Mouse (Mus musculus): ENCODE measurements around the gene Kif5c. TPM values are rescaled to one million over a fixed set of nuclear protein-coding genes. Genes with fewer than 3 reads are reported as not detected.

Gene Kif5c
- polyA plus RNA-seq, 1 experiment from 2014 or later: 1.1 TPM

DNA sequence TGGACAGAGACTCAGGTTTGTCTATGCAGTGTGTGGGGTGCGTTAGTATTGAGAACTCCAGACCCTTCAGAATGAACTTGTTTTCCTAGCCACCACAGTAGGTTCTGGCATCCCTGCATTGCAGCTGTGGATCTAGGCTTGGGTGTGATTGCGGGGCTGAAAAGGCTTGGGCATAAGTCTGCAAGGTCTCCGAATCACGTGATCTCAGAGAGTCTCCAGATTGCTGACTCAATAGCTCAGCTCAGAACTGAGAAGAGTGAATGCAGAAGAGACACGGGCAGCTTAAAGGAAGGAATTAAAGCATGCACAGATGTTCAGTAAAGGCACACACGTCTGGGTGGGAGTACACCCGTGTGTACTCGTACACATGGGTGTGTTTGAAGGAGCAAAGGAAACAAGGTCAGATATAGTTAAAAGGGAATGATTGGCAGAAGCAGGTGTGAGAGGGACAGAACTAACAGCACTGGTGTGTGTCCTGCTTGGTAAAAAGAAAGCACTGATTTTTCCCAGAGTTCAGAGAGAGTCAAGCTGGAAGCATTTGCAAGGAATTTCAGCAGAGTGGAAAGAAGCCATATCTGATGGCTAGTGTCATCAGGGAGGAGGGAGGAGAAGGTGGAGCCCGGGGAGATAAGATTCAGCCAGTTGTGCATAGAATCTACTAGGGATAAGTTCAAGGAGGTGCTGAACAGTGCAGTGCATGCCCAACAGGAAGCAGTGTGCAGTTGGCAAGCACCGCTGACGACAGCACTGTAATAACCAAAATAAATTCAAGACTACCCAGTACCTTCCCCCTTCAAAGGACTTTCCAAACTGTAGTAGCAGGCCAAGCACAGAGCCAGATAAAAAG lies 130.9 kb downstream of the Kif5c start:
- peaks cover 17 to 24% of the 10 kb centered on the region in 2 experiments for H3K4me1 ChIP-seq (ENCODE audit: control insufficient read depth in 2 of 2, insufficient read depth in 2 of 2, low read length in 2 of 2)

DNA sequence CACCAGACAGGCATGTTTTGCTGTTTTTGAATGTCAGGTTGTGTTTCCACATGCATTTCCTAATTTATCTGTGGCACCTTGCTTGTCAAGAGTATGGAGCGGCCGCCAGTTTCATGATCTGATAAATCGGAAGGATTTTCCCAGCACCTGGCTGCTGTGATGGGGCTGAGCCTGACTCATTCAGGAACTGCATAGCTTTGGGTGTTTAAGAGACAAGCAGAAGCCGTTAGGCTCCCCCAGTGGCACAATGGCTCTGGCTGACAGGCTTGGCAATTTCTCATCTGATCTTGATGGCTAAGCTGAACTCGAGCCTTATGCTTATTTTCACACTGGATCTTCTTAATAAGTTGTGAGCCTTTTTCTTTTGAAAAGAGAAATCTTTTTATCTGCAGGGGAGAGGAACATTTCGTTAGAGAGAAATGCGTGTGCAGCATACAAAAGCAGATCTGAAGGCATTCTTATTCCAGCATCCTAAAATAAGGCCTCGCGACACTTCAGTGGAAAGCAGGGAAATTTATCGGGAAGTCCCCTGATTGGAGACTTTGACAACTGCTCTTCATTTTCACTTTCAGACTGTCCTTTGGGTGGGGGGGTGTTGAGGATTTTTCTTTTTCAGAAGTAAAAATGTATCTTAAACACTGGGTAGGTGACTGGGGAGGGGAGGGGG lies 132.6 kb downstream of the Kif5c start:
- no peaks in the 10 kb centered on the region for H3K9me3 ChIP-seq (ENCODE audit: control insufficient read depth, low read length)
- H3K36me3 ChIP-seq (ENCODE audit: control insufficient read depth, insufficient read depth, low read length): no peaks in the 10 kb centered on the region
- H3K4me3 ChIP-seq (ENCODE audit: control insufficient read depth in 1 of 2, insufficient read depth in 1 of 2, low read depth in 1 of 2, low read length in 2 of 2): no peak overlapping the region
- no peak overlapping the region for H3K9ac ChIP-seq (ENCODE audit: low read length)
- H3K27ac ChIP-seq (replicated peaks in 1 of 2; ENCODE audit: control insufficient read depth in 1 of 2, insufficient read depth in 1 of 2, low read depth in 2 of 2, low read length in 2 of 2): no peak overlapping the region
- H3K4me2 ChIP-seq (ENCODE audit: low read length): no peak overlapping the region
- H3K27me3 ChIP-seq (ENCODE audit: control insufficient read depth, insufficient read depth, low read length): no peaks in the 10 kb centered on the region
- no peak for ATAC-seq (ENCODE audit: insufficient number of reproducible peaks, insufficient read depth, low FRiP score, low read depth)
- peaks cover 8 to 15% of the 10 kb centered on the region in 2 experiments for H3K4me1 ChIP-seq (ENCODE audit: control insufficient read depth in 2 of 2, insufficient read depth in 2 of 2, low read length in 2 of 2)
- WGBS: 75% methylated on average over 10 of the region's 10 CpGs

More for the DNA sequence above, 130.9 kb downstream of the Kif5c start:
- Histone ChIP-seq H3K9ac (ENCODE audit: low read length) (no peak overlapping the region), H3K27ac (replicated peaks in 1 of 2; ENCODE audit: control insufficient read depth in 1 of 2, insufficient read depth in 1 of 2, low read depth in 2 of 2, low read length in 2 of 2) (peak overlapping the region in 1 of 2 experiments; percentile 24; a peak in 1 of 4 replicates), H3K4me3 (ENCODE audit: control insufficient read depth in 1 of 2, insufficient read depth in 1 of 2, low read depth in 1 of 2, low read length in 2 of 2) (no peak overlapping the region), H3K36me3 (ENCODE audit: control insufficient read depth, insufficient read depth, low read length) (no peaks in the 10 kb centered on the region), H3K4me2 (ENCODE audit: low read length) (no peak overlapping the region), H3K9me3 (ENCODE audit: control insufficient read depth, low read length) (no peaks in the 10 kb centered on the region), H3K27me3 (ENCODE audit: control insufficient read depth, insufficient read depth, low read length) (no peaks in the 10 kb centered on the region)
- ATAC-seq (ENCODE audit: insufficient number of reproducible peaks, insufficient read depth, low FRiP score, low read depth): peak; percentile 56
- WGBS: 29% methylated on average over 11 of the region's 11 CpGs

DNA sequence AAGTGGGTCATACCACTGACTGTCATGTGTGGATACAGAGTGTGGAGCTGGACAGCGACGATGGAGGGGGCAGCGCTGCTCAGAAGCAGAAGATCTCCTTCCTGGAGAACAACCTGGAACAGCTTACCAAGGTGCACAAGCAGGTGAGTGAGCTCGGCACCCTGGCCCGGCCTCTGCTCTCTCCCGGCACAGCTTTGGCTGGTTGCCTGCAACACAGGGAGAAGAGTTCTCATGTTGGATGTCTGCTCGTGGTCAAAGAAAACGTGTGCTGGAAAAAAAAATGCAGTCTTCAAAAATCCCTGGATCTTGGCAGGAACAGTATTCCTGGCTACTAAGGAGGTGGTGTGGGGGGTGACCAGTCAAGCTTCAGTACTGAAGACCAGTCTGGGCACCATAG lies 133.1 kb downstream of the Kif5c start:
- ATAC-seq (ENCODE audit: insufficient number of reproducible peaks, insufficient read depth, low FRiP score, low read depth): no peak
- WGBS: 79% methylated on average over 8 of the region's 8 CpGs
- no peak overlapping the region for H3K4me2 ChIP-seq (ENCODE audit: low read length)
- no peak overlapping the region for H3K4me3 ChIP-seq (ENCODE audit: control insufficient read depth in 1 of 2, insufficient read depth in 1 of 2, low read depth in 1 of 2, low read length in 2 of 2)
- H3K9me3 ChIP-seq (ENCODE audit: control insufficient read depth, low read length): no peaks in the 10 kb centered on the region
- H3K27ac ChIP-seq (replicated peaks in 1 of 2; ENCODE audit: control insufficient read depth in 1 of 2, insufficient read depth in 1 of 2, low read depth in 2 of 2, low read length in 2 of 2): no peak overlapping the region
- H3K4me1 ChIP-seq (ENCODE audit: control insufficient read depth in 2 of 2, insufficient read depth in 2 of 2, low read length in 2 of 2): peaks cover 8 to 15% of the 10 kb centered on the region in 2 experiments
- H3K9ac ChIP-seq (ENCODE audit: low read length): no peak overlapping the region
- no peaks in the 10 kb centered on the region for H3K36me3 ChIP-seq (ENCODE audit: control insufficient read depth, insufficient read depth, low read length)
- H3K27me3 ChIP-seq (ENCODE audit: control insufficient read depth, insufficient read depth, low read length): no peaks in the 10 kb centered on the region

DNA sequence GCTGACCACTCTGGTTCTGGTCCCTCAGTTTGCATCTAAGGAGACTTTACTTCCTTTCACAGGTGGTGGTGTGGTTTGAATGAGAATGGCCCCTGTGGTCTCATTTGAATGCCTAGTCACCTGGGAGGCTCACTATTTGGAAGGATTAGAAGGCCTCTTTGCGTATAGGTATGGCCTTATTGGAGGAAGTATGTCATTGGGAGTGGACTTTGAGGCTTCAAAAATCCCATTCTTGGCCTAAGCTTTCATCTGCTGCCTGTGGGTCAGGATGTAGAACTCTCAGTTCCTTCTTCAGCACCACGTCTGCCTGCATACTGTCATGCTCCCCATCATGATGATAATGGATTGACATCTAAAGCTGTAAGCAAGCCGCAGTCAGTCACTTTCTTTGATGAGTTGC lies 134.0 kb downstream of the Kif5c start:
- WGBS: 77% methylated on average over 3 of the region's 3 CpGs
- no peak overlapping the region for H3K4me3 ChIP-seq (ENCODE audit: control insufficient read depth in 1 of 2, insufficient read depth in 1 of 2, low read depth in 1 of 2, low read length in 2 of 2)
- H3K36me3 ChIP-seq (ENCODE audit: control insufficient read depth, insufficient read depth, low read length): no peaks in the 10 kb centered on the region
- ATAC-seq (ENCODE audit: insufficient number of reproducible peaks, insufficient read depth, low FRiP score, low read depth): no peak
- H3K9ac ChIP-seq (ENCODE audit: low read length): no peak overlapping the region
- H3K9me3 ChIP-seq (ENCODE audit: control insufficient read depth, low read length): no peaks in the 10 kb centered on the region
- H3K4me2 ChIP-seq (ENCODE audit: low read length): no peak overlapping the region
- no peaks in the 10 kb centered on the region for H3K27me3 ChIP-seq (ENCODE audit: control insufficient read depth, insufficient read depth, low read length)
- H3K4me1 ChIP-seq (ENCODE audit: control insufficient read depth in 2 of 2, insufficient read depth in 2 of 2, low read length in 2 of 2): peaks cover 7 to 15% of the 10 kb centered on the region in 2 experiments
- H3K27ac ChIP-seq (replicated peaks in 1 of 2; ENCODE audit: control insufficient read depth in 1 of 2, insufficient read depth in 1 of 2, low read depth in 2 of 2, low read length in 2 of 2): no peak overlapping the region

DNA sequence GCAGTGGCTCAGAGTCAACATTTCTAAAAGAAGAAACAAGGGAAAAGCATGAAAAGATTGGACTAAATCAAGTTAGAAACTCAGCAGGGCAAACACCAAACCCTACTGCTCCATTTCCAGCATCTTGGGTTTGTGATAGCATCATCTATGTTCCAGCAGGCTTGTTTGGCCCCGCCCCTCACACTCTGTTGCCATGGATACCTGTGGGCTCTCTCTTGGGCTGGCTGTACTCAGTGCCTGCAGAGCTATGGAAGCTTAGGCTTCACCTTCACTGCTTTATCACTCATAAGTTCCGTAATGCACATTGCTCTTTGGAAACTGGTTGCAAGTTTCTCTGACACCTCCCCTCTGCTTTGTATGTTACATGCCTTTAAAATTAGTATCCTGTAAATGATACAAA lies 136.0 kb downstream of the Kif5c start:
- Histone ChIP-seq H3K9me3 (ENCODE audit: control insufficient read depth, low read length) (no peaks in the 10 kb centered on the region), H3K27ac (replicated peaks in 1 of 2; ENCODE audit: control insufficient read depth in 1 of 2, insufficient read depth in 1 of 2, low read depth in 2 of 2, low read length in 2 of 2) (no peak overlapping the region), H3K36me3 (ENCODE audit: control insufficient read depth, insufficient read depth, low read length) (no peaks in the 10 kb centered on the region), H3K4me1 (ENCODE audit: control insufficient read depth in 2 of 2, insufficient read depth in 2 of 2, low read length in 2 of 2) (peaks cover 5 to 8% of the 10 kb centered on the region in 2 experiments; a peak in 3 of 4 replicates), H3K9ac (ENCODE audit: low read length) (no peak overlapping the region), H3K4me3 (ENCODE audit: control insufficient read depth in 1 of 2, insufficient read depth in 1 of 2, low read depth in 1 of 2, low read length in 2 of 2) (no peak overlapping the region), H3K27me3 (ENCODE audit: control insufficient read depth, insufficient read depth, low read length) (no peaks in the 10 kb centered on the region), H3K4me2 (ENCODE audit: low read length) (no peak overlapping the region)
- WGBS: 53% methylated on average over 2 of the region's 2 CpGs
- no peak for ATAC-seq (ENCODE audit: insufficient number of reproducible peaks, insufficient read depth, low FRiP score, low read depth)

DNA sequence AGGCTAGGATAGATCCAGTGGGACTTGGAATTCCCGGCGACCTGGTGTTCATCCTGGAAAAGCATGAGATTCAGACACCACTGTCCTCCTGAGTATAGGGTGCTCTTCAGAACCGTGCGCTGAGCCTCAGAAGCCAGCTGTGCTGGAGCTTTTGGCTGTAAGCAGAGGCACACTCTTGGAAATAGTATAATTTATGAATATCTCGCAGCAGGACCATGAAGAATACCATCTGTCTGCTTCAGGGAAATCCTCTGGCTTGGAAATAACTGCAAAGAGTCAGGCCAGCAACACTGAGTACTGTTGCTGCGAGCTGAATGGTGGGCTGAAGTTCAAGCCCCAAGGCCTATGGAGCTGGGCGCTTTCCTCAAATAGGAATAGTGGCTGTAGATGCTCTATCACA lies 138.5 kb downstream of the Kif5c start:
- H3K27ac ChIP-seq (replicated peaks in 1 of 2; ENCODE audit: control insufficient read depth in 1 of 2, insufficient read depth in 1 of 2, low read depth in 2 of 2, low read length in 2 of 2): no peak overlapping the region
- no peak overlapping the region for H3K9ac ChIP-seq (ENCODE audit: low read length)
- H3K4me3 ChIP-seq (ENCODE audit: control insufficient read depth in 1 of 2, insufficient read depth in 1 of 2, low read depth in 1 of 2, low read length in 2 of 2): no peak overlapping the region
- no peak overlapping the region for H3K4me2 ChIP-seq (ENCODE audit: low read length)
- H3K4me1 ChIP-seq (ENCODE audit: control insufficient read depth in 2 of 2, insufficient read depth in 2 of 2, low read length in 2 of 2): 0 out of 4 replicates have a peak, but pooled peaks cover 0 to 2% of the 10 kb centered on the region in 2 experiments
- no peak for ATAC-seq (ENCODE audit: insufficient number of reproducible peaks, insufficient read depth, low FRiP score, low read depth)
- H3K36me3 ChIP-seq (ENCODE audit: control insufficient read depth, insufficient read depth, low read length): no peaks in the 10 kb centered on the region
- no peaks in the 10 kb centered on the region for H3K27me3 ChIP-seq (ENCODE audit: control insufficient read depth, insufficient read depth, low read length)
- WGBS: 90% methylated on average over 7 of the region's 7 CpGs
- no peaks in the 10 kb centered on the region; the same call in 1 of the 2 replicates for H3K9me3 ChIP-seq (ENCODE audit: control insufficient read depth, low read length)

DNA sequence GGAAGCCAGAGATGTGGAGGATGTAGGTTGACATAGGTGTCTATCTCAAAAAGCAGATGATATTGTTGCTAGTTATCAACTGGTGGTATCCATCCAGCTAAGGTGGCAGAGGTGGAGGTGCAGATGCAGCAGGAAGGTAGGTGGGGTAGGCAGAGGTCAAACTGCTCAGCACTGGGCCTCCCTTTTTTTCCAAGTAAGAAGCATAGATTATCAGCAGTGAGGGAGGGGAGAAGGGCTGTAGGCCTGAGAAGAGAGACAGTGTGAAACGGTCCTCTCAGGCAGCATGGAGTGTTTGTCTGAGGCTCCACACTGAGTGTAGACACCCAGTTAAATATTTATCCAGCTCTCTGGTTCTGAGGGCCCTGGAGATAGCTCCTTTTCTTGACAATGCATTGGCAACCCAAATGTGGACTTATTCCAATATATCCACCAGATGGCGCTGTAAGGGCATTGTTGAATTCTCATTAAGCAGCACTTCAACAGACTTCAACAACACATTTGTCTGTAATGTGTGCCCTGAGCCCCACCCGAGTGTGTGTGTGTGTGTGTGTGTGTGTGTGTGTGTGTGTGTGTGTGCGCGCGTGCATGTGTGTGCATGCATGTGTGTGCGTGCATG lies 145.3 kb downstream of the Kif5c start:
- no peaks in the 10 kb centered on the region; the same call in 1 of the 2 replicates for H3K9me3 ChIP-seq (ENCODE audit: control insufficient read depth, low read length)
- no peak overlapping the region for H3K4me2 ChIP-seq (ENCODE audit: low read length)
- H3K36me3 ChIP-seq (ENCODE audit: control insufficient read depth, insufficient read depth, low read length): no peaks in the 10 kb centered on the region
- peaks cover 0 to 2% of the 10 kb centered on the region in 2 experiments; a peak in 1 of 4 replicates for H3K4me1 ChIP-seq (ENCODE audit: control insufficient read depth in 2 of 2, insufficient read depth in 2 of 2, low read length in 2 of 2)
- H3K9ac ChIP-seq (ENCODE audit: low read length): no peak overlapping the region
- no peaks in the 10 kb centered on the region for H3K27me3 ChIP-seq (ENCODE audit: control insufficient read depth, insufficient read depth, low read length)
- no peak overlapping the region for H3K27ac ChIP-seq (replicated peaks in 1 of 2; ENCODE audit: control insufficient read depth in 1 of 2, insufficient read depth in 1 of 2, low read depth in 2 of 2, low read length in 2 of 2)
- no peak for ATAC-seq (ENCODE audit: insufficient number of reproducible peaks, insufficient read depth, low FRiP score, low read depth)
- H3K4me3 ChIP-seq (ENCODE audit: control insufficient read depth in 1 of 2, insufficient read depth in 1 of 2, low read depth in 1 of 2, low read length in 2 of 2): no peak overlapping the region
- WGBS: 28% methylated on average over 7 of the region's 7 CpGs

Measured in heart, embryonic 14.5 days (tissue).